8 mouse cellular contexts compared by ENCODE assay signal in genomic region chr16:37789015-37789381, GRCm38 (mm10). TPM values are rescaled to one million over a fixed set of nuclear protein-coding genes. Genes with fewer than 3 reads are reported as not detected.
DNase-seq lines count a peak whose midpoint lies in the region; ATAC-seq and TF ChIP-seq lines count a peak whose summit lies in the region.

No protein-coding gene starts in this region.

- peaks cover 76% of the 10 kb centered on the region for H3K4me1 ChIP-seq in kidney, embryonic 16.5 days (ENCODE audit: insufficient read depth, low read length)
- peaks cover 20% of the 10 kb centered on the region for H3K4me1 ChIP-seq in hindbrain, postnatal 0 days (ENCODE audit: insufficient read depth, low read length)

- peak overlapping the region; percentile 49; the same call in 1 of the 2 replicates for H3K9ac ChIP-seq in kidney, embryonic 16.5 days (replicated peaks; ENCODE audit: low read length)
- no peak overlapping the region for H3K9ac ChIP-seq in hindbrain, postnatal 0 days (replicated peaks; ENCODE audit: low read length)

- TF ChIP-seq CTCF in hindbrain, postnatal 0 days (IDR thresholded peaks at IDR 0.05; ENCODE audit: low read depth): no peak

- TF ChIP-seq POLR2A in myocyte (IDR thresholded peaks at IDR 0.05; ENCODE audit: insufficient read length, low read depth): no peak

- ATAC-seq in kidney, embryonic 16.5 days (ENCODE audit: low FRiP score, low TSS enrichment): no peak
- no peak for ATAC-seq in hindbrain, postnatal 0 days

- no peak overlapping the region for H3K4me2 ChIP-seq in kidney, embryonic 16.5 days (replicated peaks; ENCODE audit: low read depth, low read length)
- H3K4me2 ChIP-seq in hindbrain, postnatal 0 days (ENCODE audit: low read depth, low read length): no peak overlapping the region
- H3K4me2 ChIP-seq in myocyte (ENCODE audit: low read depth): peak overlapping the region; percentile 88

- no peak for DNase-seq in kidney, adult 8-10 months
- peak; percentile 41 to 53 for DNase-seq in gastrocnemius, adult 8-10 months (ENCODE audit: low spot score in 2 of 2)
- DNase-seq in hindbrain, postnatal 0 days (ENCODE audit: low spot score): no peak
- DNase-seq in left cerebral cortex, postnatal 25 days (ENCODE audit: low spot score in 2 of 2): no peak
- no peak for DNase-seq in kidney, postnatal 25 days
- DNase-seq in embryo, embryonic 10.5 days (ENCODE audit: low spot score): no peak

- no peak overlapping the region for H3K4me3 ChIP-seq in kidney, embryonic 16.5 days (ENCODE audit: low read length)
- no peak overlapping the region for H3K4me3 ChIP-seq in hindbrain, postnatal 0 days (ENCODE audit: low read length)
- no peak overlapping the region for H3K4me3 ChIP-seq in myocyte

- H3K79me2 ChIP-seq in myocyte (ENCODE audit: control insufficient read depth, insufficient read depth): peaks cover 49% of the 10 kb centered on the region

- H3ac ChIP-seq in myocyte (ENCODE audit: control insufficient read depth, insufficient read length): no peak overlapping the region

- H3K36me3 ChIP-seq in kidney, embryonic 16.5 days (ENCODE audit: insufficient read depth, low read length): peaks cover 34% of the 10 kb centered on the region
- H3K36me3 ChIP-seq in hindbrain, postnatal 0 days (ENCODE audit: insufficient read depth, low read length): no peaks in the 10 kb centered on the region
- H3K36me3 ChIP-seq in myocyte (ENCODE audit: control insufficient read depth, insufficient read depth): peaks cover 28% of the 10 kb centered on the region

- H3K9me3 ChIP-seq in kidney, embryonic 16.5 days (ENCODE audit: low read length): no peaks in the 10 kb centered on the region
- H3K9me3 ChIP-seq in hindbrain, postnatal 0 days (ENCODE audit: low read length): no peaks in the 10 kb centered on the region

- H3K27me3 ChIP-seq in kidney, embryonic 16.5 days (ENCODE audit: insufficient read depth, low read length): no peaks in the 10 kb centered on the region
- no peaks in the 10 kb centered on the region for H3K27me3 ChIP-seq in hindbrain, postnatal 0 days (ENCODE audit: insufficient read depth, low read length)
- H3K27me3 ChIP-seq in myocyte (ENCODE audit: control insufficient read depth, insufficient read depth, insufficient read length): no peaks in the 10 kb centered on the region

- intact Hi-C loops in left cerebral cortex, postnatal 25 days (cut with DNase I): no loop called here

- H3K27ac ChIP-seq in kidney, embryonic 16.5 days (ENCODE audit: low read length): peak overlapping the region; percentile 93
- H3K27ac ChIP-seq in hindbrain, postnatal 0 days: peak overlapping the region; percentile 37; the same call in 1 of the 2 replicates

- 63% methylated on average over 6 of the region's 6 CpGs for whole genome bisulfite sequencing in kidney, embryonic 16.5 days
- WGBS in hindbrain, postnatal 0 days: 45% methylated on average over 6 of the region's 6 CpGs

TF ChIP-seq in myocyte, 11 proteins besides CTCF, POLR2A, EP300 and RAD21:
- no peak for TF ChIP-seq TCF3 (IDR thresholded peaks at IDR 0.05; ENCODE audit: insufficient read length, low read depth)
- TF ChIP-seq CEBPB (IDR thresholded peaks at IDR 0.05; ENCODE audit: insufficient read depth, poor library complexity, severe bottlenecking): peak; percentile 85
- no peak for TF ChIP-seq TCF12 (IDR thresholded peaks at IDR 0.05; ENCODE audit: insufficient read depth, poor library complexity, severe bottlenecking)

RNA-seq across cellular contexts. Expression of gene Fstl1, which starts 12.3 kb away (rescaled TPM):
- polyA plus RNA-seq in kidney, embryonic 16.5 days (2015; fragmentation: Nextera tagmentation; extraction: Ambion mirVana): 657 and 680 TPM in 2 replicates
- 10 to 100 TPM; 19.3 to 28.8 (median 21.9) TPM for total RNA-seq in gastrocnemius, adult 8-10 months (2022)
- total RNA-seq in hindbrain, postnatal 0 days (2014; rRNA removed): 53.1 and 53.5 TPM in 2 replicates
- 71.5 and 71.8 TPM in 2 replicates for polyA plus RNA-seq in hindbrain, postnatal 0 days (2015; fragmentation: Nextera tagmentation; extraction: Ambion mirVana)
- polyA plus RNA-seq in myocyte (2012; fragmentation: generic; extraction: Trizol): 134 TPM
- 10 to 100 TPM; 31.7 to 36.9 TPM for total RNA-seq in left cerebral cortex, postnatal 25 days (2021)

Comparison
In these comparisons a context has a peak if more than half of its experiments do, and no peak if none do; other contexts are left out.
1. DNase-seq: peak in gastrocnemius, adult 8-10 months (2 of 2); none in kidney, adult 8-10 months (0 of 2), hindbrain, postnatal 0 days (single experiment), left cerebral cortex, postnatal 25 days (0 of 2), kidney, postnatal 25 days (0 of 2) and embryo, embryonic 10.5 days (single experiment).